In the genomic region with DNA sequence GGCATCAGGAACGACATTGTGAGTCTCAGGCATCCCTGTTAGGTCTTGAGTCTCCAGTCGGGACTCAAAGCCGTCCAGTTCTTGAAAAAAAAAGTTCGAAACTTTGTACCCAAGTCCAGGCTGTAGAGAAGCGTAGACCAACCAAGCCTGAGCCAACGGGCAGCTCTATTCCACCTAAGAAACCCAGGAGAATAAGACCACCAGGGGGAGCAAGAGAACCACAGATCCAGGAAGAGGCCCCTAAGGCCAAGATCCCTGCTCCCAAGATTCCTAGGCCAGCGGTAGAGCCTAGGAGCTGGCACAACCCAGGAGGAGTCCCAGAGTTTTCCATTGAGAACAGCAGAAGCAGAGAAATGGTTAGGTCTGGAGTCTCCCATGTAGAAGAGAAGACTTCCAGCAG, we compare ENCODE assay signal across 8 mouse cellular contexts. TPM values are rescaled to one million over a fixed set of nuclear protein-coding genes. Genes with fewer than 3 reads are reported as not detected.
DNase-seq lines count a peak whose midpoint lies in the region; TF ChIP-seq lines count a peak whose summit lies in the region.
"Had no signal": no experiment of that assay in that cellular context is flagged by ENCODE, and none has a peak within 500 bp of the region (broad histone marks: within the 10 kb centered on the region; RNA-seq: fewer than 3 reads in every experiment).

No protein-coding gene starts in this region.

- peak; percentile 93 for DNase-seq in ES-E14 (ENCODE audit: low read depth, low spot score)
- peak; percentile 37 for DNase-seq in adrenal gland, adult 8-10 months
- peak; percentile 90 for DNase-seq in embryo, embryonic 11 days
- peak; percentile 35 for DNase-seq in heart, postnatal 25 days (ENCODE audit: low spot score)
- DNase-seq in layer of hippocampus, adult 2 months (ENCODE audit: low spot score in 2 of 2) = peak; percentile 72 to 91
- peak; percentile 79 for DNase-seq in lung, postnatal 25 days (ENCODE audit: low spot score)
- peak; percentile 43 to 55 for DNase-seq in spleen, postnatal 36 days (ENCODE audit: low spot score in 2 of 2)

- no peaks in the 10 kb centered on the region for H3K36me3 ChIP-seq in ES-E14 (ENCODE audit: control insufficient read depth, insufficient read depth, low read length, poor library complexity, severe bottlenecking)
- H3K36me3 ChIP-seq: liver, embryonic 15.5 days had no signal

- no peak overlapping the region for H3K4me3 ChIP-seq in ES-E14 (ENCODE audit: insufficient read depth in 1 of 2, low read depth in 1 of 2, low read length in 2 of 2, poor library complexity in 1 of 2, severe bottlenecking in 1 of 2)
- no peak overlapping the region for H3K4me3 ChIP-seq in layer of hippocampus, adult 2 months
- H3K4me3 ChIP-seq: liver, embryonic 15.5 days had no signal

- H3K9ac ChIP-seq in ES-E14 (ENCODE audit: insufficient read depth, low read depth, low read length, poor library complexity, severe bottlenecking) = peak overlapping the region; percentile 23; the same call in 1 of the 2 replicates
- H3K9ac ChIP-seq: liver, embryonic 15.5 days had no signal

- in situ Hi-C loops in ES-E14 (cut with MboI; ENCODE audit: low sequenced_read_pairs in 2 of 2, unreplicated experiment in 2 of 2) = loop anchor here (10.0 to 25.0 kb wide), 2 partner anchors 169 to 172 kb away; a partner anchor contains a TSS

- no peaks in the 10 kb centered on the region for H3K4me1 ChIP-seq in ES-E14 (ENCODE audit: control insufficient read depth in 2 of 2, insufficient read depth in 2 of 2, low read length in 2 of 2, poor library complexity in 1 of 2)
- H3K4me1 ChIP-seq: liver, embryonic 15.5 days had no signal

- H3K27ac ChIP-seq in ES-E14 (ENCODE audit: insufficient read depth, low read depth, low read length, poor library complexity, severe bottlenecking) = no peak overlapping the region
- no peak overlapping the region for H3K27ac ChIP-seq in layer of hippocampus, adult 2 months
- H3K27ac ChIP-seq: liver, embryonic 15.5 days had no signal

- TF ChIP-seq CTCF in layer of hippocampus, adult 2 months (conservative IDR thresholded peaks at IDR 0.05) = peak; percentile 95

- no peaks in the 10 kb centered on the region for H3K9me3 ChIP-seq in ES-E14 (ENCODE audit: control insufficient read depth, insufficient read depth, low read depth, low read length)
- H3K9me3 ChIP-seq: liver, embryonic 15.5 days had no signal

- intact Hi-C loops in heart, postnatal 25 days (cut with DNase I) = loop anchor here (1.0 to 5.0 kb wide), 2 partner anchors 42 to 171 kb away; no protein-coding TSS in a partner anchor

TF ChIP-seq in ES-E14, 5 proteins besides CTCF, POLR2A, EP300 and RAD21:
- TF ChIP-seq CHD2 (IDR thresholded peaks at IDR 0.05; ENCODE audit: low read depth, low read length) = no peak
- no peak for TF ChIP-seq MAFK (IDR thresholded peaks at IDR 0.05; ENCODE audit: insufficient read depth, low read depth, low read length)
- peak; percentile 93 for TF ChIP-seq ZC3H11A (IDR thresholded peaks at IDR 0.05; ENCODE audit: borderline replicate concordance, low read depth, low read length)

RNA-seq across cellular contexts. Expression of a gene that starts 4.3 kb away (rescaled TPM):
- total RNA-seq in ES-E14 (2012; rRNA removed) = 0.40 and 0.42 TPM in 2 replicates
- total RNA-seq in adrenal gland, adult 8-10 months (2022) = 1 to 10 TPM in 3 of 4 experiments, under 1 TPM in 1; 0.74 to 4.1 (median 2.4) TPM
- not detected for total RNA-seq in heart, postnatal 25 days (2021)
- under 1 TPM; 0.26 to 0.44 TPM for total RNA-seq in layer of hippocampus, adult 2 months (2021)

RNA-seq across cellular contexts. Expression of a gene that starts 6.6 kb away (rescaled TPM):
- total RNA-seq in ES-E14 (2012; rRNA removed) = not detected in 2 replicates
- not detected for total RNA-seq in adrenal gland, adult 8-10 months (2022)
- total RNA-seq in heart, postnatal 25 days (2021) = not detected
- total RNA-seq in layer of hippocampus, adult 2 months (2021) = not detected

RNA-seq across cellular contexts. Expression of a gene that starts 18.1 kb away (rescaled TPM):
- total RNA-seq in ES-E14 (2012; rRNA removed) = 212 and 293 TPM in 2 replicates
- total RNA-seq in adrenal gland, adult 8-10 months (2022) = 10 to 100 TPM; 77.0 to 94.9 (median 88.2) TPM
- total RNA-seq in heart, postnatal 25 days (2021) = 10 to 100 TPM; 48.2 to 52.5 TPM
- 100 to 1,000 TPM; 105 to 111 TPM for total RNA-seq in layer of hippocampus, adult 2 months (2021)

RNA-seq across cellular contexts. Expression of a gene that starts 31.8 kb away (rescaled TPM):
- 8.8 and 15.9 TPM in 2 replicates for total RNA-seq in ES-E14 (2012; rRNA removed)
- 100 to 1,000 TPM in 2 of 4 experiments, 10 to 100 TPM in 2; 50.8 to 137 (median 93.4) TPM for total RNA-seq in adrenal gland, adult 8-10 months (2022)
- total RNA-seq in heart, postnatal 25 days (2021) = 10 to 100 TPM; 24.4 to 25.9 TPM
- total RNA-seq in layer of hippocampus, adult 2 months (2021) = 100 to 1,000 TPM in 1 of 2 experiments, 10 to 100 TPM in 1; 93.9 to 106 TPM

Comparison
In these comparisons a context has a peak if more than half of its experiments do, and no peak if none do; other contexts are left out.
1. DNase-seq: peak in every context shown above with its lines; median percentile 93 in ES-E14; 90 in embryo, embryonic 11 days; 82 in layer of hippocampus, adult 2 months; 79 in lung, postnatal 25 days; 49 in spleen, postnatal 36 days; 37 in adrenal gland, adult 8-10 months; 35 in heart, postnatal 25 days.